Mouse (Mus musculus) heart, postnatal 25 days (tissue): ENCODE measurements around the gene Gm5580. TPM values are rescaled to one million over a fixed set of nuclear protein-coding genes. Genes with fewer than 3 reads are reported as not detected.
"Not testable (repeated sequence)": the region's sequence is repeated elsewhere in the genome, so short reads cannot be mapped to it uniquely, and the experiment has no call there.

Experiments
- DNase-seq: peaks from one replicate; pipeline ENCODE4 v3.0.0; 2022; ENCODE audit warnings: low spot score
- intact Hi-C: fragments of 180-260 bp; cut with DNase I; formaldehyde crosslinking; loops from one replicate; pipeline ENCODE4 v1.15.1; 2025
- total RNA-seq, 2 experiments: library from RNA; stranded (reverse); gene quantifications; 2 replicates each; pipeline ENCODE4 v1.2.3; 2021

Gm5580 gene
- 1 to 10 TPM; 1.4 to 1.7 TPM for total RNA-seq

- intact Hi-C loops, result not testable (repeated sequence)
These were observed at the start of gene Gm5580 for GRCm38 (mm10) chr6:116550841-116551240. TSS of gene Gm5580 (plus strand) at chr6:116551141.

GRCm38 (mm10) chr6:116506302-116507003 lies 44.5 kb upstream of the Gm5580 start, which contains the start of gene Olfr212:
TSS of gene Olfr212 (plus strand) at chr6:116506516.
- DNase-seq, intact Hi-C loops: not testable (repeated sequence)

More at GRCm38 (mm10) chr6:116550841-116551240, at the start of gene Gm5580:
- not testable (repeated sequence) for DNase-seq

GRCm38 (mm10) chr6:116514832-116515231 lies 36.1 kb upstream of the Gm5580 start:
- intact Hi-C loops, result loop anchor here (2.0 kb wide), 1 partner anchor 24 kb away; the partner anchor contains the start of gene Olfr213
- no peak for DNase-seq

GRCm38 (mm10) chr6:116538156-116538555 lies 12.8 kb upstream of the Gm5580 start, which contains the start of gene Olfr213:
TSS of gene Olfr213 (plus strand) at chr6:116538456.
- no peak for DNase-seq
- intact Hi-C loops, result loop anchor here (2.0 kb wide), 1 partner anchor 23 kb away; no protein-coding TSS in a partner anchor

GRCm38 (mm10) chr6:116542500-116542899 lies 8.4 kb upstream of the Gm5580 start:
- no peak for DNase-seq
- intact Hi-C loops, result no loop called here

GRCm38 (mm10) chr6:116553935-116554334 lies 3.0 kb downstream of the Gm5580 start, which contains the start of gene Olfr214:
TSS of gene Olfr214 (plus strand) at chr6:116554235.
- intact Hi-C loops, result no loop called here
- DNase-seq, result no peak

GRCm38 (mm10) chr6:116554952-116555351 lies 4.0 kb downstream of the Gm5580 start:
- intact Hi-C loops, result no loop called here
- no peak for DNase-seq

GRCm38 (mm10) chr6:116569834-116570233 lies 18.9 kb downstream of the Gm5580 start:
- DNase-seq, result no peak
- intact Hi-C loops, result loop anchor here (5.0 kb wide), 1 partner anchor 143 kb away; no protein-coding TSS in a partner anchor

- intact Hi-C loops, result no loop called here
- no peak for DNase-seq
These were observed 33.2 kb downstream of the Gm5580 start, which contains the start of gene Olfr215 for GRCm38 (mm10) chr6:116584095-116584494. TSS of gene Olfr215 (minus strand) at chr6:116584195.

GRCm38 (mm10) chr6:116600969-116601368 lies 50.0 kb downstream of the Gm5580 start:
- DNase-seq, intact Hi-C loops: not testable (repeated sequence)

Other genes starting within 250 kb of the Gm5580 start
- gene March8, start 213.1 kb upstream of the Gm5580 start, total RNA-seq, result 10 to 100 TPM; 38.6 to 41.2 TPM
- gene Alox5, start 90.0 kb upstream of the Gm5580 start, total RNA-seq, result 10 to 100 TPM in 1 of 2 experiments, 1 to 10 TPM in 1; 8.7 to 10.3 TPM
- gene Olfr211, start 62.0 kb upstream of the Gm5580 start, total RNA-seq, result not detected
- gene Olfr212, start 44.6 kb upstream of the Gm5580 start, total RNA-seq, result not detected
- not detected for gene Olfr213, start 12.7 kb upstream of the Gm5580 start, total RNA-seq
- gene Olfr214, start 3.1 kb downstream of the Gm5580 start, total RNA-seq, result not detected
- gene Olfr215, start 33.1 kb downstream of the Gm5580 start, total RNA-seq, result not detected
- 10 to 100 TPM; 19.0 to 20.8 TPM for gene Zfp422, start 77.9 kb downstream of the Gm5580 start, total RNA-seq
- 10 to 100 TPM; 45.7 to 58.1 TPM for gene Depp1, start 99.5 kb downstream of the Gm5580 start, total RNA-seq
- 1 to 10 TPM; 5.8 to 8.2 TPM for gene Rassf4, start 122.8 kb downstream of the Gm5580 start, total RNA-seq
- gene Tmem72, start 165.8 kb downstream of the Gm5580 start, total RNA-seq, result under 1 TPM in 1 of 2 experiments, not detected in 1; 0.03 TPM